Mouse (Mus musculus) heart, embryonic 10.5 days (tissue): Measurements from ENCODE around the gene Elmo1. TPM values are rescaled to one million over a fixed set of nuclear protein-coding genes. Genes with fewer than 3 reads are reported as not detected.

Experiments
- DNase-seq: peaks from one replicate; pipeline ENCODE4 v3.0.0-alpha.2; 2017; ENCODE audit warnings: low spot score
- H3K27ac ChIP-seq: fragments of 300-500 bp; sonication (generic); 2 replicates; pipeline ENCODE4 v1.5.1; 2016; ENCODE audit warnings: mild to moderate bottlenecking
- H3K27me3 ChIP-seq: fragments of 300-500 bp; sonication (generic); 2 replicates; pipeline ENCODE4 v1.6.1; 2016; ENCODE audit warnings: mild to moderate bottlenecking; ENCODE audit not compliant: poor library complexity, insufficient read depth, severe bottlenecking
- H3K36me3 ChIP-seq: fragments of 300-500 bp; sonication (generic); 2 replicates; pipeline ENCODE4 v1.6.1; 2016; ENCODE audit warnings: mild to moderate bottlenecking, moderate library complexity
- H3K4me1 ChIP-seq: fragments of 300-500 bp; sonication (generic); 2 replicates; pipeline ENCODE4 v1.6.1; 2016; ENCODE audit warnings: mild to moderate bottlenecking
- H3K4me3 ChIP-seq: fragments of 300-500 bp; sonication (generic); 2 replicates; pipeline ENCODE4 v1.5.1; 2016; ENCODE audit warnings: mild to moderate bottlenecking, moderate library complexity
- H3K9me3 ChIP-seq: fragments of 300-500 bp; sonication (generic); 2 replicates; pipeline ENCODE4 v1.6.1; 2016; ENCODE audit warnings: mild to moderate bottlenecking, moderate library complexity
- WGBS: fragments of 180-500 bp; shearing (Covaris S2); methylation state at CpG from one replicate; pipeline ENCODE4 v1.1.7; 2016; 5-methylcytosine and 5-hydroxymethylcytosine counted together
- polyA plus RNA-seq: library from polyadenylated mRNA; unstranded; fragments of >200 nt; fragmentation: Nextera tagmentation; extraction: Ambion mirVana; gene quantifications from 2 replicates; pipeline ENCODE4 v1.2.1, GENCODE M21; 2016

The Elmo1 gene
- polyA plus RNA-seq, 1 experiment from 2014 or later = 9.4 TPM

- H3K27me3 ChIP-seq = no peaks in the 10 kb centered on the region
- H3K4me1 ChIP-seq = peaks cover 24% of the 10 kb centered on the region
- H3K27ac ChIP-seq = peak overlapping the region; percentile 56; the same call in 1 of the 2 replicates
- WGBS = 50% methylated on average over 6 of the region's 6 CpGs
- no peak overlapping the region for H3K4me3 ChIP-seq
- no peaks in the 10 kb centered on the region for H3K9me3 ChIP-seq
- no peaks in the 10 kb centered on the region for H3K36me3 ChIP-seq
- DNase-seq = no peak
These were observed 43.4 kb downstream of the Elmo1 start for GRCm38 (mm10) chr13:20133602-20134394.

- Histone ChIP-seq H3K27ac (no peak overlapping the region), H3K4me1 (peaks cover 29% of the 10 kb centered on the region), H3K4me3 (no peak overlapping the region), H3K27me3 (no peaks in the 10 kb centered on the region), H3K9me3 (no peaks in the 10 kb centered on the region), H3K36me3 (no peaks in the 10 kb centered on the region)
- no peak for DNase-seq
- 81% methylated on average over 18 of the region's 18 CpGs for WGBS
These were observed 44.2 kb downstream of the Elmo1 start for GRCm38 (mm10) chr13:20134395-20135225.

GRCm38 (mm10) chr13:20136753-20137152 lies 46.4 kb downstream of the Elmo1 start:
- no peaks in the 10 kb centered on the region for H3K27me3 ChIP-seq
- DNase-seq = no peak
- H3K4me1 ChIP-seq = peaks cover 31% of the 10 kb centered on the region
- H3K9me3 ChIP-seq = no peaks in the 10 kb centered on the region
- H3K36me3 ChIP-seq = no peaks in the 10 kb centered on the region
- H3K4me3 ChIP-seq = no peak overlapping the region
- no peak overlapping the region for H3K27ac ChIP-seq

GRCm38 (mm10) chr13:20138466-20138865 lies 48.1 kb downstream of the Elmo1 start:
- Histone ChIP-seq H3K4me1 (peaks cover 25% of the 10 kb centered on the region), H3K36me3 (no peaks in the 10 kb centered on the region), H3K9me3 (no peaks in the 10 kb centered on the region), H3K27me3 (no peaks in the 10 kb centered on the region), H3K4me3 (no peak overlapping the region), H3K27ac (no peak overlapping the region)
- 1% methylated on average over 3 of the region's 3 CpGs for WGBS
- DNase-seq = no peak

GRCm38 (mm10) chr13:20139060-20139459 lies 48.7 kb downstream of the Elmo1 start:
- no peak overlapping the region for H3K4me3 ChIP-seq
- H3K27me3 ChIP-seq = no peaks in the 10 kb centered on the region
- H3K27ac ChIP-seq = no peak overlapping the region
- peaks cover 20% of the 10 kb centered on the region for H3K4me1 ChIP-seq
- no peaks in the 10 kb centered on the region for H3K9me3 ChIP-seq
- 62% methylated on average over 6 of the region's 6 CpGs for WGBS
- no peaks in the 10 kb centered on the region for H3K36me3 ChIP-seq
- DNase-seq = no peak

- peaks cover 20% of the 10 kb centered on the region for H3K4me1 ChIP-seq
- no peak overlapping the region for H3K4me3 ChIP-seq
- H3K27ac ChIP-seq = no peak overlapping the region
- DNase-seq = no peak
- no peaks in the 10 kb centered on the region for H3K27me3 ChIP-seq
- no peaks in the 10 kb centered on the region for H3K36me3 ChIP-seq
- H3K9me3 ChIP-seq = no peaks in the 10 kb centered on the region
- 63% methylated on average over 4 of the region's 4 CpGs for WGBS
These were observed 49.6 kb downstream of the Elmo1 start for GRCm38 (mm10) chr13:20139825-20140665.

- no peak overlapping the region for H3K27ac ChIP-seq
- no peaks in the 10 kb centered on the region for H3K36me3 ChIP-seq
- H3K4me1 ChIP-seq = peaks cover 20% of the 10 kb centered on the region
- no peak for DNase-seq
- H3K9me3 ChIP-seq = no peaks in the 10 kb centered on the region
- 45% methylated on average over 1 of the region's 1 CpGs for WGBS
- H3K4me3 ChIP-seq = no peak overlapping the region
- H3K27me3 ChIP-seq = no peaks in the 10 kb centered on the region
These were observed 52.2 kb downstream of the Elmo1 start for GRCm38 (mm10) chr13:20142637-20143036.

GRCm38 (mm10) chr13:20146848-20147247 lies 56.5 kb downstream of the Elmo1 start:
- Histone ChIP-seq H3K27ac (no peak overlapping the region), H3K4me3 (no peak overlapping the region), H3K27me3 (no peaks in the 10 kb centered on the region), H3K4me1 (peaks cover 25% of the 10 kb centered on the region), H3K36me3 (no peaks in the 10 kb centered on the region), H3K9me3 (no peaks in the 10 kb centered on the region)
- DNase-seq = no peak
- WGBS = 92% methylated on average over 4 of the region's 4 CpGs

- no peaks in the 10 kb centered on the region for H3K9me3 ChIP-seq
- H3K4me3 ChIP-seq = no peak overlapping the region
- WGBS = 70% methylated on average over 4 of the region's 4 CpGs
- peaks cover 24% of the 10 kb centered on the region for H3K4me1 ChIP-seq
- H3K27ac ChIP-seq = no peak overlapping the region
- no peaks in the 10 kb centered on the region for H3K27me3 ChIP-seq
- H3K36me3 ChIP-seq = no peaks in the 10 kb centered on the region
- no peak for DNase-seq
These were observed 57.3 kb downstream of the Elmo1 start for GRCm38 (mm10) chr13:20147736-20148135.

- H3K9me3 ChIP-seq = no peaks in the 10 kb centered on the region
- H3K27ac ChIP-seq = peak overlapping the region; percentile 42; the same call in 1 of the 2 replicates
- WGBS = 60% methylated on average over 11 of the region's 11 CpGs
These were observed 59.9 kb downstream of the Elmo1 start for GRCm38 (mm10) chr13:20150130-20150835.

GRCm38 (mm10) chr13:20151302-20151978 lies 61.0 kb downstream of the Elmo1 start:
- H3K27ac ChIP-seq = no peak overlapping the region
- H3K4me1 ChIP-seq = peaks cover 22% of the 10 kb centered on the region
- H3K36me3 ChIP-seq = no peaks in the 10 kb centered on the region
- H3K27me3 ChIP-seq = no peaks in the 10 kb centered on the region
- 39% methylated on average over 4 of the region's 4 CpGs for WGBS
- H3K9me3 ChIP-seq = no peaks in the 10 kb centered on the region
- no peak overlapping the region for H3K4me3 ChIP-seq
- DNase-seq = no peak

More at GRCm38 (mm10) chr13:20150130-20150835, 59.9 kb downstream of the Elmo1 start:
- H3K36me3 ChIP-seq = no peaks in the 10 kb centered on the region
- H3K4me3 ChIP-seq = no peak overlapping the region
- peaks cover 22% of the 10 kb centered on the region for H3K4me1 ChIP-seq
- H3K27me3 ChIP-seq = no peaks in the 10 kb centered on the region
- DNase-seq = peak; percentile 91

- Histone ChIP-seq H3K9me3 (no peaks in the 10 kb centered on the region), H3K4me1 (no peaks in the 10 kb centered on the region), H3K27me3 (no peaks in the 10 kb centered on the region), H3K36me3 (no peaks in the 10 kb centered on the region), H3K27ac (no peak overlapping the region), H3K4me3 (no peak overlapping the region)
- WGBS = 85% methylated on average over 1 of the region's 1 CpGs
- no peak for DNase-seq
These were observed 66.7 kb downstream of the Elmo1 start for GRCm38 (mm10) chr13:20157059-20157458.
